Mouse (Mus musculus) T-helper 2 cell (primary cell): Measurements from ENCODE around the gene Grip1.

Experiments used
- in situ Hi-C: fragments of 300-600 bp; cut with MboI, MseI; formaldehyde crosslinking; loops from one replicate; pipeline ENCODE4 v1.15.1; 2025; ENCODE audit warnings: high pct_unique_total_duplicates

Gene Grip1

GRCm38 (mm10) chr10:119646500-119647439 is 193.1 kb downstream of the Grip1 start:
- in situ Hi-C loops: no loop called here

DNA sequence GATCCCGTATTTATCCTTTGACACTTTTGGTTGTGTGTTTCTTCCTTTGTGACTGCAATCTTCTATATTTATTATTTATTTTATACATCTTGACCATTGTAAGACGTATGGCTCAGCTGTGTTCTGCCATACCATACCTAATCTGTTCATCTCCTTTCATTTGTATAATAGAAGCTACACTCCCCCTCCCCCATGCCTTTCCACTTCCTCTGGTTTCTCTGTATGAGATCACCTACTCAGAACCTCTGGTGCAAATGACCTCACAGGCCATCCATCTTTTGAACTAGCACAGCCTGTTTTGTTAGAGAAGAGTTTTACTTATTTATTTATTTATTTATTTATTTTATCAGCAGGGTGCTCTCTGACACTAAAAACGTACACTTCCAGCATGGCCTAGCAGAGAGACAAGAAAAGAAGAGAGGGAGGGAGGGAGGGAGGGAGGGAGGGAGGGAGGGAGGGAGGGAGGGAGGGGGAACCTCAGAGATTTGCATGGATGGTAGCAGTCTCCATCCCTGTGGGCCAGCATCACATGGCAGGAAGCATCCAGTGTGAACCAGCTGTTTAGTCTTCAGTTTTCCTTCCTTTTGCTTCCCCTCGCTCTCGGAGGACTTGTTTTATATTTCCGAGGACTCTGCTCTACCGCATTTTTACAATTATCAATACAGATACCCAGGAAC is 207.2 kb downstream of the Grip1 start:
- in situ Hi-C loops: loop anchor here (10.0 kb wide), 1 partner anchor 364 kb away; no protein-coding TSS in a partner anchor

GRCm38 (mm10) chr10:119663586-119663985 is 210.0 kb downstream of the Grip1 start:
- in situ Hi-C loops: loop anchor here (10.0 kb wide), 1 partner anchor 361 kb away; no protein-coding TSS in a partner anchor

- in situ Hi-C loops: loop anchor here (10.0 kb wide), 1 partner anchor 358 kb away; no protein-coding TSS in a partner anchor
Observed at GRCm38 (mm10) chr10:119666386-119666785, 212.8 kb downstream of the Grip1 start.

DNA sequence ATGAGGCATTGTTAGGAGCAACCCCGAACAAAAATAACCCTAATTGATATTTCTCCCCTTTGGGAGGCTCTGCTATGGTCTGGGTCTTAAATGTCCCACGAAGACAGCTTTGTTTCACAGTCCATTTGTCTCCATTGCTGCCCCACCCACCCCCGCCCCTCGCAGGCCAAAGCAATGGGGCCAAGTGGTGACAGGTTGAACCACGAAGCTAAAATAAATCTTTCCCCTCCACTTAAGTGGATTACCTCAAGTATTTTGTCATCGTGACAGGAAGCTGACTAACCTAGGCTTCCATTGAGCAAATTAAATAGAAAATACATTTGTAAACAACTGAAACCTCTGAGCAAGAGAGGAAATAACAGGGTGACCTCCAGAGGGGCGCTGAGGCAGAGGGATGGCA is 216.8 kb downstream of the Grip1 start:
- in situ Hi-C loops: loop anchor here (10.0 kb wide), 1 partner anchor 986 kb away; no protein-coding TSS in a partner anchor

GRCm38 (mm10) chr10:119684377-119684826 is 230.8 kb downstream of the Grip1 start:
- in situ Hi-C loops: no loop called here

GRCm38 (mm10) chr10:119691358-119692083 is 237.9 kb downstream of the Grip1 start:
- in situ Hi-C loops: no loop called here

GRCm38 (mm10) chr10:119692284-119692890 is 238.8 kb downstream of the Grip1 start:
- in situ Hi-C loops: no loop called here

- in situ Hi-C loops: no loop called here
Observed at GRCm38 (mm10) chr10:119693400-119693799, 239.8 kb downstream of the Grip1 start.

- in situ Hi-C loops: no loop called here
Observed at GRCm38 (mm10) chr10:119697257-119697798, 243.7 kb downstream of the Grip1 start.

DNA sequence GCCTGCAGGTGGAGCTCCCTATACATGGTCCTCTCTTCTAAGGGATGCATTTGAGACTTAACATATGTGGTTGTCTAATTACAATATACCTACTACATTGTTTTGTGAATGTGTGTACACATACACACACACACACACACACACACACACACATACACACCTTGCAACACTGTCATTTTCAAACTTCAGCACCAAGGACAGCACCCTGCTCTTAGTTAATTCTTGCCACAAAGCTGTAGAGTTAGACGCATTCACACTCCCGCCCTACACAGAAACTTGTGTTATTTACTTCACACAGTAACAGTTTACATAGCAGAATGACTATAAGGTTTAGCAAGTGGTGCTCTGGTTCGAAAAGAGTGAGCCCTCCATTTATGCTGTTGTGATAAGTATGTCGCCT is 251.7 kb downstream of the Grip1 start:
- in situ Hi-C loops: no loop called here

- in situ Hi-C loops: no loop called here
Observed at GRCm38 (mm10) chr10:119706281-119706680, 252.7 kb downstream of the Grip1 start.

DNA sequence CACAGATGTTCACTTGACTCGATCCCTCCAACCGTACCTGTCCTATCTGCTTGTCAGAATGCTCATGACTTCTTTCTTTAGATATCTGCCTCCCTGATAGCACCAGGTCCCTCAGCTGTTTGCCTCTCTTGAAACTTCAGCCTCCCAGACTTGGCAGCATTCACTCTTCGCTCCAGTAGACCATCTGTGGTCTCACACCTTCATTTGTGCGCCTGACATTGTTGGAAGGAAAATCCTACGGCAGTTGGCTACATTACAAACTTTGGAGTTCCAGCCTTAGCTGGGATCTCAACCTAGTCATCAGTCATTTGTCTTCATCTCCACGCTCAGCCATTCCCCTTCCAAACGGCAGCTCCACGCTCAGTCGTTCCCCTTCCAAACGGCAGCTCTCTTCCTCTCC is 253.4 kb downstream of the Grip1 start:
- in situ Hi-C loops: no loop called here

GRCm38 (mm10) chr10:119721887-119722286 is 268.3 kb downstream of the Grip1 start:
- in situ Hi-C loops: no loop called here

GRCm38 (mm10) chr10:119722471-119722870 is 268.8 kb downstream of the Grip1 start:
- in situ Hi-C loops: no loop called here

DNA sequence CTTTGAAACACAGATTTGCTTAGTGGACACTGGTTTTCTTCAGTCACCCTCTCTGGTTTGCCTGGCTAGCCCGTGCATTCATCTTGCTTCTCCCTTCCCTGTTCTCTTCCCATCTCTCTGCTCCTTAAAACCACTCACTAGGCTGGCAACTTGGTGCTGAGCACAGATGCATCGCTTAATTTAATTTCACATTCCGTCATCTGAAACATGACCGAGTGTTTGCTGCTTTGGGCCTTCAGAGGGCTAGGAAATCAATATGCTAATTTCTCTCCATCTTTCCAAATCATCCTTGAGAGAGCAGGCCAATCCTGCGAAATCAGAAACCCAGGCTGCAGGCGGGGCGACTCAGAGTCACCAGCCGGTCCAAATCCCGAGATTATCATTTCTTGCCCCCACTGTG is 270.0 kb downstream of the Grip1 start:
- in situ Hi-C loops: no loop called here

DNA sequence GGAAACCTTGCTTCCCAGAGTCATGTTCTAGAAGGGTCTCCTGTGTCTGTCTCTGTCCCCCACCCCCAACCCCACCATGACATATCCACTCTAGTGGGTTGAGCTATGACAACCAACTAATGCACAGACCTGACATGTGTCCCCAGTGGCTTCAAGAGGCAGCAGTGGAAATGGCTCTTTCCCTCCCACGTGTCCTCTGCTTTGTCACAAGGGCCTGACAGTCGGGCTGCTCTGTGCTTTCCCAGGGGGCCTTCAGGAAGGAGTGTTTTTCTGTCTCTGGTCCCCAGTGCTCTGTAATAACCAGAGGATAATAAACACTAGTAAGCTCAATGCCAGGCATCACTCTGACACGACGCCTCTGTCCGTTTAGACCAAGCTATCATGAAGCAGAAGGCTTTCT is 271.7 kb downstream of the Grip1 start:
- in situ Hi-C loops: no loop called here

- in situ Hi-C loops: no loop called here
Observed at GRCm38 (mm10) chr10:119725966-119726365, 272.3 kb downstream of the Grip1 start.

- in situ Hi-C loops: no loop called here
Observed at GRCm38 (mm10) chr10:119726921-119727320, 273.3 kb downstream of the Grip1 start.

- in situ Hi-C loops: no loop called here
Observed at GRCm38 (mm10) chr10:119730206-119730605, 276.6 kb downstream of the Grip1 start.
